Mouse (Mus musculus) left cerebral cortex, adult 11 months (tissue): ENCODE data around the gene Ndufb10.
"Not testable (repeated sequence)": the region's sequence is repeated elsewhere in the genome, so short reads cannot be mapped to it uniquely, and the experiment has no call there.

ENCODE experiments used
- DNase-seq: peaks from one replicate; pipeline ENCODE4 v3.0.0; 2022; ENCODE audit warnings: low spot score

Gene Ndufb10

DNA sequence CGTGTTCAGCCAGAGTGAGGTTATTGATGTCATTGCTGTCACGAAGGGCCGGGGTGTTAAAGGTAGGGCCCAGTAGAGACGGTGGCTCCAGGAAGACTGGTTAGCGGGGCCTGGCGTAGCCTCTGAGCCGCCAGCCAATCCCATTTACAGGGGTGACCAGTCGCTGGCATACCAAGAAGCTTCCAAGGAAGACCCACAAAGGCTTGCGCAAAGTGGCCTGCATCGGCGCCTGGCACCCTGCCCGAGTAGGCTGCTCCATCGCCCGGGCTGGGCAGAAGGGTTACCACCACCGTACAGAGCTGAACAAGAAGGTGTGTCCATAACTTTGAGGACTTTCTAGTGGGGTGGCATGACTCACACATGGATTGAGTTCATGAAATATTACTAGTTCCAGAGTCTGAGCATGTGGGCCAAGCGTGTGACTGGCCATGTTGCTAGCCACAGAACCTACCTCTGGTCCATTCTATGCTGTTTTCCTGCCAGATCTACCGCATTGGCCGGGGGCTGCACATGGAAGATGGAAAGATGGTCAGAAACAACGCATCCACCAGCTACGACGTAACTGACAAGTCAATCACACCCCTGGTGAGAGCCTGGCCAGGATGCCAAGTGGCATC is 9.3 kb upstream of the Ndufb10 start:
- no peak for DNase-seq

DNA sequence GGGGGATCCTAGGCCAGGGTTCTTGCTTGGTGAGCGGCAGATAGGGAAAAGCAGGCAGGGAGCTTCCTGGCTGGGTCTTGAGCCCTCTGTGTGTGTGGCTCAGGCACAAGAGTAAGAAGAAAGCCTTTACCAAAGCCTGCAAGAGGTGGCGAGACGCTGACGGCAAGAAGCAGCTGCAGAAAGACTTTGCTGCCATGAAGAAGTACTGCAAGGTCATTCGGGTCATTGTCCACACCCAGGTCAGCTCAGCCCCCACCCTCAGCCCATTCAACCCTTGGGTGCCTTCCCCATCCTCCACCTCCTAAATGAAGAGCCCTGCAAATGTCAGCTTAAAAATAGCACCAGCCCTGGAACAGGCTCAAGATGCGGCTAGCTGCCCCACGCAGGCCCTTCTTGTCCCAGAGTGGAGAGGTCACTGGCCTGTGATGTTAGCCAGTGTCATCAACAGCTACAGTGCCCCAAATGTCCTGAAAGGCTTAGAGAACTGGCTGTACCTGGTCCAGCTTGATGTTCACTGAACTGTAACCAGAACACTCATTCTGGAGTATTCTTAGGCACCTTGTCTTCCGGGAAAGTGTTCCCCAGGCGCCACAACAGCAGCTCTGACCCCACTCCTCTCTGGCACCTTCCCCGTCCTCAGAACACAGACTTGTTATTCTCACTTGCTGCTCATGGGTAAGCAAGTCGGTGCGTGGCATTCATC is 8.1 kb upstream of the Ndufb10 start:
- DNase-seq = no peak

DNA sequence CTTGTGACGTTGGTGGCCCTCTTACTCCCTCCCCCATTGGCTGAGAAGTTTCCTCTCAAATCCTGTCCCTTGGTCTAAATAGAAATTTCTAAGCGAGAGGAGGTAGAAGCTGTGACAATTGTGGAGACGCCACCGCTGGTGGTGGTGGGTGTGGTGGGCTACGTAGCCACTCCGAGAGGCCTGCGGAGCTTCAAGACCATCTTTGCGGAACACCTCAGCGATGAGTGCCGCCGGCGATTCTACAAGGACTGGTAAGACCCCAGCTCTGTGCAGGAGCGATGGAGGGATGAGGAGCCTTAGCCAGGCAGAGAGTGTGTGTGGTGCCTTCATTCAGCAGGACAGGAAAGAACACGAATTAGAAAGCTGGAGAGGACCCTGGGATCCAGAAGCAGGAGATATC is 6.5 kb upstream of the Ndufb10 start:
- no peak for DNase-seq

DNA sequence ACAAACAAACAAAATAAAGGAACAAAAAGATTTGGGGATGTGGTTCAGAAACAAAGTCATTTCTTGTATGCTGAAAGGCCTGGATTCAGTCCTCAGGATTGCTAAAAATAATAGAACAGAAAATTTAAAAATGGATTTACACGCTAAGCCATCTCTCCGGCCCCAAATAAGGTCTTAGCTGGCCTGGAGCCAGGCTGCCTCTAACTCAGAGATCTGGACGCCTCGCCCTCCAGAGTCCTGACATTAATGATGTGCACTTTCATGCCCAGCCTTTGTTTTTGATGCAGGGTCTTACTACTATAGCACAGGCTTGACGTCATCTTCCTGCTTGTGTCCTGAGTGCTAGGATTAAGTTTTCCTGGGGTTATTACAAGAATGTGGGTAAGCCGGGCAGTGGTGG is 4.8 kb upstream of the Ndufb10 start:
- no peak for DNase-seq

DNA sequence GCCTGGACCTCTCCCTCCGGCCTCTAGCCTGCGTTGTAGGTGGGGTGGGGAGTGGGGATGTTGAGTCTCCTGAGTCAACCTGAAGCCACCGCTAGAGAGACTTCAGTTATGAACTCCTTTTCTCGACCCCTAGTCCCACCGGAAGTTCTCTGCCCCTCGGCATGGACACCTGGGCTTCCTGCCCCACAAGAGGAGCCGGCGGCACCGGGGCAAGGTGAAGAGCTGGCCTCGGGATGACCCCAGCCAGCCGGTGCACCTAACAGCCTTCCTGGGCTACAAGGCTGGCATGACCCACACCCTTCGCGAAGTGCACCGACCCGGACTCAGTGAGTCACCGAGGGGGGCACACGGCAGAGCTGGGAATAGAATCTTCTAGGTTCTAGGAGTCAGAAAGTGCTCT is 3.9 kb upstream of the Ndufb10 start:
- DNase-seq = no peak

DNA sequence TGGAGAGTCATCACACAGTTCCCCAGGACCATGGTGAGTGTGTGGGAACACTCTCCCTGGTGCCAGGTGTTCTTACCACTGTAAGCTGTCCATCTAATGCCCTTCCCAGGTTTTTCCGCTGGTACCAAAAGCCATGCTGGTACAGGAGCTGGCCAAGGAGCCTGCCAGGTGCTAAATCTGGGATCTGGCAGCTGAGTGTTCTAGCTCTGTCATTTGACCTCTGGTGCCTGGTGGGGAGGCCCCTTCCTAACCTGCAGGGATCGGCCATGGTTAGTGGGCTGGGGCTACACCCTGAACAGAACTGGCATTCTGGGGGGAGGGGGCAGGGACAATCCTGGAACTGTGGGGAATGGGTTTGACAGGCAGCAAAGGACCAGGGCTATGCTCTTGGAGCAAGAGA is 3.3 kb upstream of the Ndufb10 start, which contains the start of gene Rpl3l:
Gene Rpl3l, plus strand, starts transcription at position 203 of the 400 bp plus-strand sequence.
- no peak for DNase-seq

DNA sequence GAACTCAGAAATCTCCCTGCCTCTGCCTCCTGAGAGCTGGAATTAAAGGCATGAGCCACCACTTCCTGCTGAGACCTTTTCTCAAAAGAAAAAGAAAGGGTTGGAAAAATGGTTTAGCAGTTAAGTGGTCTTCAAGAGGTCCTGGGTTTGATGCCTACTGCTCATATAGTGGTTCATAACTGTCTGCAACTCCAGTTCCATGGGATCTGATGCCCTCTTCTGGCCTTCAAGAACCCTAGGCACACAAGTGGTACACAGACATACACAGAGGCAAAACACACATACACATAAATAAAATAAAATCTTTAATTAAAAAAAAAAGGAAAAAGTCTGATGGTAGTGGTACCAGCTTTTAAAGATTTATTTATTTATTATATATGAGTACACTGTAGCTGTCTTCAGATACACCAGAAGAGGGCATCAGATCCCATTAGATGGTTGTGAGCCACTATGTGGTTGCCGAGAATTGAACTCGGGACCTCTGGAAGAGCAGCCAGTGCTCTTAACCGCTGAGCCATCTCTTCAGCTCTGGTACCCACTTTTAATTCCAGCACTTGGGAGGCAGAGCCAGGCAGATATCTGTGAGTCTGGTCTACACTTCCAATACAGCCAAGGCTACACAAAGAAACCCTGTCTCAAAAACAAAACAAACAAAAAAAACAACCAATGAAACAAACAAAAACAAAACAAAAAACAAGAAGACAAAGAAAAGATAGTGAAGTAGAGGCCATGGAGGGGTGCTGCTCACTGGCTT is 1.5 kb upstream of the Ndufb10 start:
- DNase-seq = no peak

DNA sequence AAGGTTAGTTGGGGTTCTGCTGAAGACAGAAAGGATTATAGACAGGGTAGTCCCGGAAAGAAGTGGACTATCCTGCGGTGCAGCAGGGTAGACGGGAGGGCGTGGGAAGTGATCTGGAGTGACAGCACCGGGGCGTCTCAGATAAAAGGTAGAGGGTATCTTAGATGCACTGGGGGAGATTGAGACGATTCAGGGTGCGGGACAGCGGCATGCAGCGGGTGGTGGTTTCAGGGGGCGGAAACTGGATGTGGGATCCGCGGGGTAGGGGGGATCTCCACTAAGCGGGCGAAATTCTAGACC is 447 bp downstream of the Ndufb10 start:
- no peak for DNase-seq

DNA sequence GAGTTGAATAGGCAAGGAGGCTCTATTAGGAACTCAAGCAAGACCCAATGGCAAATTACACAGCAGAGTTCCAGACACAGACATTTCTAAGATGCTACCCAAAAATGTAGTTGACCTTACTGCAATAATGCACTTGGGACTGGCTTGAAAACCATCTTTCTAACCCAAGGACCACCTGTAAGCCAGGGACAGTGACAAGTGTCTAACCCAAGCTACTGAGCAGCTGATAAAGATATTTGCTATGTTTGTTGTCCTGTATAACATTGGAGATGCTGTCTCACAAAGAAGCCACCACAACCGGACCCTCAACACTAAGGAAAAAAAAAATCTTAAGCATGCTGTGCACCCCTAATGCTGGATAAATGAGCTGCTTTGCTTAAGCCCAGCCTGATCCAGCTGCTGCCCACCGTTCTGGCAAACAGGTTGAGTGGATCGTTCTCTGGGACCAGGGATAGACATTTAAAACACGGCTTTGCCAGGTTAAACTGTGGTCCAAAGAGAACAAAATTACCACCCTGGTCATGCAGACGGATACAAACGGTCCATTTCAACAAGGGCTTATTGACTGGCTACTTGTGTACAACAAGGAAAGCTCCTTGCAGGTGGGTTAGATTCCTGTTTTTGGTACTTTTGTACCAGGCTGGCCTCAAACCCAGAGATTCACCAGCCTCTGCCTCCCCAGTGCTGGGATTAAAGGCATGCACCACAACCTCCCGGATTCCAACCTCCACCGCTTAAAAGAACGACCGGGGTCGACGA is 977 bp downstream of the Ndufb10 start:
- no peak for DNase-seq

DNA sequence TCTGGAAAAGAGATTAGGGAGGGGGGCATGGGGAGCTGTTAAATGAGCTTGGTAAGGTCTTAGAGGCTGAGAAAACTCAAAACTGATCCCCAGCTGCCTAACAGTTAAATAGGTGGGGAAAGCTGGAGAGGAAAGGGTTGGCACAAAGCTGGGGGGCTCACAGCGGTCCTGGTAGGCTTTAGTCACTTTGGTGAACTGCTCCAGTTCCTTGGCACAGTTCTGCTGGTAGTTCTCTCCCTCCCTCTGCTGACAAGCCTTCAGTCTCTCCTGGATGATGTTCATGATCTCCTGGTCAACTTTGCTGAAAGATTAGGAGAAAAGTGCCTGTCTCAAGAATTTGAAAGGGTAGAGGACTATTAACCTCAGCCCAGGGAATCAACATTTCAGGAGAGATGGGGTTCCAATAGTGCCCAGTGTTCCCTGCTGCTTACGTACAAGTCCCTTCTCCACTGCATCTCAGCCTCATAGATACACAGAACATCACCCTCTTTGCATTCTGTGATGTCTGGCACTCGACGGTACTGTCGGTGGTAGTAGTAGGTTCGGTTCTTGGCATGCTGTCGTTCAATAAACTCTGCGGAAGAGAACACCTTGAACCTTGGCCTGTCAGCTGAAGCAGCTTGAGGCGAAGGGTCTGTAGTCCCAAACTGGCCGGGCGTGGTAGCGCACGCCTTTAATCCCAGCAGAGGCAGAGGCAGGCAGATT is 1.9 kb downstream of the Ndufb10 start:
- DNase-seq = no peak

DNA sequence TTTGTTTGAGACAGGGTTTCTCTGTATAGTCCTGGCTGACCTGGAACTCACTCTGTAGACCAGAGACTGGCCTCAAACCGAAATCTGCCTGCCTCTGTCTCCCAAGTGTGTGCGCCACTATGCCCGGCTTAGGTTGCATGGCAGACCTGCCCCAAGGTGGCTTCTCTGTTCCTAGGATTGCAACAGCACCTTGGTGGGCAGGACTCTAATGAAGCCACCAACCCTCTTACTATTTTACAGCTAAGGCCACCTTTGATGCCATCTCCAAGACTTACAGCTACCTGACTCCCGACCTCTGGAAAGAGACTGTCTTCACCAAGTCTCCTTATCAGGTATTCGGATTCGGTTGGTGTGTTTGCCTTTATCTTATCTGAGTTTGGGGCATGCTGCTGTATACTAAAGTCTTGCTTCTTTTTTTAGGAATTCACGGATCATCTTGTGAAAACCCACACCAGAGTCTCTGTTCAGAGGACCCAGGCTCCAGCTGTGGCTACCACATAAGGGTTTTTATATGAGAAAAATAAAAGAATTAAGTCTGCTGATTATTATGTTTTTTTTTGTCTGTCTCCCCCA is 2.8 kb downstream of the Ndufb10 start:
- not testable (repeated sequence) for DNase-seq

DNA sequence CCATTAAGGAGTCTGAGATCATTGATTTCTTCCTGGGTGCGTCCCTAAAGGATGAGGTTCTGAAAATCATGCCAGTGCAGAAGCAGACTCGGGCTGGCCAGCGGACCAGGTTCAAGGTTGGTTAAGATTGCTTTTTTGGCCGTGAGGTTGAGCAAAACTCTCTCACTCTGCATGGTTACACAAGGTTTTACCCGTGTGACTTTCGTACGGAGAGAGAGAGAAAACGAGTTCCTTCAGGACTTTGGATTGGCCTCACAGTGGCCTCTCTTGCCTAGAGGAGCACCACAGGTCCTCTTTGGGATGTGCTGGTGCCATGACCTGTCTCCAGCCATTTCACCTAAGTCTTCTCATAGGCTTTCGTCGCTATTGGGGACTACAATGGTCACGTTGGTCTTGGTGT is 3.7 kb downstream of the Ndufb10 start:
- DNase-seq = not testable (repeated sequence)

DNA sequence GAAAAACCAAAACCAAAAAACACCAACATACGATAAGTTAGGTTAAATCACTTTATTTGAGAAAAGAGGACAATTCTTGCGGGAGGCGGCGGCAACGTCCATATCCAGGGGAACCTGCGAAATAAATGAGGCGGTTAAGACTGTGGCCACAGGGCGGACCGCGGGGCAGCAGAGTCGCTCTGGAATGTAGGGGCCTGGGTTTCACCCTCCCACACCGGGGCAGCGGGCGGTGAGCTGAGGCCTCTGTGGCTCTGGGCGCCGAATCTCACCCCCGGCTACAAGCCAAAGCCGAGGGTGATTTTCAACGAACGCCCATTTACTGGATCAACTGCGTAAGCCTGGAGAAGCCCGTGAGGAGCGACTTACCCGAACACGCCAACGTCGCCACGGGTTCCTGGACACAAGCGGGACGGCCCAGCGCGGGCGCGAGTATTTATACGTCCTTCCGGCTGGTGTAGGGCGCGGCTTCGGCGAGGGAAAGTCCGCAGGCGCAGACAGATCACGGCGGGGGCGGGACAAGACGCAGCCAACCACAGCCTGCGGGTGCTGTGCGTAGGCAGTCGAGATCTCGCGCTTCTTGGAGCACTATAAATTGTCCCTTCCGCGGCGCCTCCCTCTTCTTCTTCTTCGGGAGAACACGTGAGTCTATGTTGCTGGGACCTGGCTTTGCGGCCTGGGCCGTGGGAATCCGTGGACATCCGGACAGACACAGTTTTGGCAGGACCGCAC is 4.6 kb downstream of the Ndufb10 start:
- DNase-seq = peak; percentile 98

DNA sequence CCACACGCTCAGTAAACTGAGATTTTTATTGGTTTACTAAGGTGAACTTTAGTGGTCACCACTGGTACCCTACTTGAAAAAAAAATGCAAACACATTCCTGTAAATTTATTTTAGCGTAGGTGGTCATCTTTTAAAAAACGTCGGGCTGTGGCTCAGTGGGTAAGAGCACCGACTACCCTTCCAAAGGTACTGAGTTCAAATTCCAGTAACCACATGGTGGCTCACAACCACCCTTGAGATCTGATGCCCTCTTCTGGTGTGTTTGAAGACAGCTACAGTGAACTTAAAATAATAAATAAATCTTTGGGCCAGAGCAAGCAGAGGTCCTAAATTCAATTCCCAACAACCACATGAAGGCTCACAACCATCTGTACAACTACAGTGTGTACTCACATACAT is 5.3 kb downstream of the Ndufb10 start:
- DNase-seq = not testable (repeated sequence)

DNA sequence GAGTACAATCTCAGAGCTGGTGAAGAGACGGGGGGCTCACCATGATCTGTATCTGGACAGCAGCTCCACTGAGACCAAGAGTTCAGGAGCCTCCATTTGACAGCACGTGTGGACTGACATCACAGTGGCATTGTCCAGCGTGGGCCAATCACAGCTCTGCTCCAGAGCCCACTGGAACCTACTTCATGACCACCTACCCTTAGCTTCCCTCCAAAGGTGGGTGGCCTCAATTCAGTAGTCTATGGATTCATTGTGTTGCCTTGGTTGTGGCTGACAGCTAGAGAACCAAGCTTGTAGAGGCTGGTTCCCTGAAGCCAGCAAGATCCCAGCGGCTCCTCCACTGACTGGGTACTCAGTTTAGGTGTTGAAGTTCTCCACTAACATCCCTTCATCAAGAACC is 6.3 kb downstream of the Ndufb10 start, which contains the start of the genes Rnf151 and Rps2:
Gene Rnf151, minus strand, starts transcription at position 121 of the 400 bp plus-strand sequence.
Gene Rps2, plus strand, starts transcription at position 174 of the 400 bp plus-strand sequence.
- no peak for DNase-seq

DNA sequence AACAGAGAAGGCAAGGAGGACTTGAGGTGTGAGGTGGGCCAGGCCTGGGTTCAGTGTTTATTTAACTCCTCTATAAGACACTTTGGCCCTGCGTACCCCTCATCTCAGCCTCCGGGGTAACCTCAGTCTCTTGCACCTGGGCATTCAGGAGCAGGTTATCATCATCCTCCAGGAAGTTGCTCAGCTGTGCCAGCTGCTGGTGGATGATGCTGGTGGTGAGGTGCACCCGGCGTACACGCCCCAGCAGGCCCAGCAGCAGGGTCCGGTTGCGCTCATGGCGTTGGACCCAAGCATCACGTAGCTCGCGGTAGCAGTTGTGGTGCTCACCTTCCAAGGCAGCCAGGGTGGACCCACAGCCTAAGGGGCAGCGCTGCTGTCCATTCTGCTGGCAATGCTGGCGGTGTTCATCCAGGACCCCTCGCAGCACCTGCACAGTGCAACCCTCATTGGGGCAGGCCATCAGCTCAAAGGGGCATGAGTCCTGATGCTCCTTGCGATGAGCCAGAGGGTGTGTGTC is 8.1 kb downstream of the Ndufb10 start:
- DNase-seq = no peak

DNA sequence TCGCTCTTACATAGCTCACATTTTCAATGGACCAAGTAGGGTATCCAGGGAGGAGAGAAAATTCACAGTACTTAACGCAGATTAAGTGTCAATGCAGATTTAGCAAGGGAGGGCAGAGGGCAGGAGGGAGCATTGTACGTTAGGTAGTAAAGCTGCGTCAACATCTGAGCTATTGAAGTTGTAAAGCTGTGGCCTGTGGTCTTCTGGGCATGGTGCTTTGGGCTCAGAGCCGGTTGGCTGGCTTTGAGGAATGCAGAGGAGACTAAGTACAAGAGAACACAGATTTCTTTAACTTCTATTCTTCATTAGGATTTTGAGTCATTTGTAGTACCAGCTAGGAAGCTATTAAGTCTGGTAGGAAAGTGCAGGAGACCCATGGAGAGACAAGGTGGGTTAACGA is 8.7 kb downstream of the Ndufb10 start:
- no peak for DNase-seq

DNA sequence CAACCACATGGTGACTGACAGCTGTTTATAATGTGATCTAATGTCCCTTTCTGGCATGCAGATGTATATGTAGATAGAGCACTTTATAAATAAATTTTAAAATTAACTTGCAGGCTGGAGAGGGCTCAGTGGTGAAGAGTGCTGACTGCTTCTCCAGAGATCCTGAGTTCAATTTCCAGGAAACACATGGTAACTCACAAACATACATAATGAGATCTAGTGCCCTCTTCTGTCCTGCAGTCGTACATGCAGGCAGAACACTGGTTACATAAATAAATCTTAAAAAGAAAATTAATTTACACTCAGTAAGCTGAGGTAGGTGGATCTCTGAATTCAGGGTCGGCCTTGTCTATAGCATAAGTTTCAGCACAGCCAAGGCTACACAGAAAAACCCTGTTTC is 15.6 kb downstream of the Ndufb10 start:
- DNase-seq = no peak

DNA sequence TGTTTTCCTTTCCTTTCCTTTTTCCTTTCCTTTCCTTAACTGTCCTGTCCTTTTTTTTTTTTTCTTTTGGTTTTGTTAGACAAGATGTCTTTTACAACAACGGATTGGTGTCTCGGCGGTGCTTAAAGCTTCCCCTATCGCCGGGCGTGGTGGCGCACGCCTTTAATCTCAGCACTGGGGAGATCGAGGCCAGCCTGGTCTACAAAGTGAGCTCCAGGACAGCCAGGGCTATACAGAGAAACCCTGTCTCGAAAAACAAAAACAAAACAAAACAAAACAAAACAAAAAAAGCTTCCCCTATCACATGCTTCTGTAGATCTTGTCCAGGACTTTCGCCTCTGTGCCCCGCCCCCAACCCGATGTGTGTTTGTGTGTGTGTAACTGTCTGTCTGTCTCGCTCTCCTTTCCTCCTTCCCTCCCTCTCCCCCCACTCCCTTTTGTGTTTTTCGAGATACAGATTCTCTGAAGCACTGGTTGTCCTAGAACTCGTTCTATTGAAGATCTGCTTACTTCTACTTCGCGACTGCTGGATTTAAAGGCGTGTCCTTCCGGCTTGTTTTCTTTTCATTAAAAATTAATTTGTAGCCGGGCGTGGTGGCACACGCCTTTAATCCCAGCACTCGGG is 16.4 kb downstream of the Ndufb10 start:
- no peak for DNase-seq
